Mouse (Mus musculus): ENCODE measurements around the gene Masp2. TPM values are rescaled to one million over a fixed set of nuclear protein-coding genes. Genes with fewer than 3 reads are reported as not detected.

The Masp2 gene
- polyA plus RNA-seq, 1 experiment from 2014 or later: 112 TPM

- Histone ChIP-seq H3K9me3 (ENCODE audit: low read length) (no peaks in the 10 kb centered on the region), H3K27ac (ENCODE audit: low read depth) (no peak overlapping the region), H3K4me1 (ENCODE audit: insufficient read depth) (no peaks in the 10 kb centered on the region; the same call in 1 of the 2 replicates), H3K27me3 (ENCODE audit: insufficient read depth, low read length) (no peaks in the 10 kb centered on the region), H3K9ac (replicated peaks) (no peak overlapping the region), H3K36me3 (replicated peaks; ENCODE audit: insufficient read depth, low read length) (no peaks in the 10 kb centered on the region), H3K4me3 (ENCODE audit: low read depth, low read length) (no peak overlapping the region), H3K4me2 (ENCODE audit: low read depth, low read length) (no peak overlapping the region)
- no peak for ATAC-seq
- no peak for DNase-seq
- no peak for TF ChIP-seq EP300 (IDR thresholded peaks at IDR 0.05; ENCODE audit: low read depth)
- TF ChIP-seq CTCF (IDR thresholded peaks at IDR 0.05; ENCODE audit: low read depth): no peak
- WGBS (ENCODE audit: insufficient replicate concordance): 67% methylated on average over 2 of the region's 2 CpGs
Observed at GRCm38 (mm10) chr4:148635309-148635708, 33.0 kb downstream of the Masp2 start.

GRCm38 (mm10) chr4:148638302-148638701 lies 35.9 kb downstream of the Masp2 start:
- no peak overlapping the region for H3K9ac ChIP-seq (replicated peaks)
- no peaks in the 10 kb centered on the region for H3K36me3 ChIP-seq (replicated peaks; ENCODE audit: insufficient read depth, low read length)
- no peak overlapping the region for H3K4me2 ChIP-seq (ENCODE audit: low read depth, low read length)
- H3K27me3 ChIP-seq (ENCODE audit: insufficient read depth, low read length): no peaks in the 10 kb centered on the region
- no peak for DNase-seq
- H3K4me3 ChIP-seq (ENCODE audit: low read depth, low read length): no peak overlapping the region
- 38% methylated on average over 9 of the region's 9 CpGs for WGBS (ENCODE audit: insufficient replicate concordance)
- no peaks in the 10 kb centered on the region for H3K9me3 ChIP-seq (ENCODE audit: low read length)
- H3K4me1 ChIP-seq (ENCODE audit: insufficient read depth): no peaks in the 10 kb centered on the region; the same call in 1 of the 2 replicates
- TF ChIP-seq EP300 (IDR thresholded peaks at IDR 0.05; ENCODE audit: low read depth) (no peak), CTCF (IDR thresholded peaks at IDR 0.05; ENCODE audit: low read depth) (no peak)
- ATAC-seq: no peak
- no peak overlapping the region for H3K27ac ChIP-seq (ENCODE audit: low read depth)

DNA sequence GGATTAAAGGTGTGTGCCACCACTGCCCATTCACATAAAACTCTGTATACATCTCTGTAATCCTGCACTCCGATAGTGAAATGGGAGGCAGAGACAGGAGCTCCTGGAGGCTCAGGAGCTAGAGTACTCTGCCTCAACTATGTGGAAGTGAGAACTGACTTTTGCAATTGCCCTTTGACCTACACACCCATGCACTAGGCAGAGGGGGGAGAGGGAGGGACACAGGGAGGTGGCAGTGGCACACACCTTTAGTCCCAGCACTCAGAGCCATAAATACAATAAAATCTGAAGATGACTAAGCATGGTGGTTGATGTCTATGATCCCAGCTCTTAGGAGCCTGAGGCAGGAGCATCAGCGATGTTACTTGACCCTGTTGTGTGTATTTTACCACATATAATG lies 37.1 kb downstream of the Masp2 start:
- Histone ChIP-seq H3K27me3 (ENCODE audit: insufficient read depth, low read length) (no peaks in the 10 kb centered on the region), H3K27ac (ENCODE audit: low read depth) (no peak overlapping the region), H3K9me3 (ENCODE audit: low read length) (no peaks in the 10 kb centered on the region), H3K4me1 (ENCODE audit: insufficient read depth) (peaks cover 6% of the 10 kb centered on the region), H3K36me3 (replicated peaks; ENCODE audit: insufficient read depth, low read length) (no peaks in the 10 kb centered on the region), H3K4me2 (ENCODE audit: low read depth, low read length) (no peak overlapping the region), H3K9ac (replicated peaks) (no peak overlapping the region), H3K4me3 (ENCODE audit: low read depth, low read length) (no peak overlapping the region)
- peak; percentile 50; the same call in 1 of the 2 replicates for ATAC-seq
- no peak for DNase-seq
- TF ChIP-seq CTCF (IDR thresholded peaks at IDR 0.05; ENCODE audit: low read depth): no peak
- 50% methylated on average over 2 of the region's 2 CpGs for WGBS (ENCODE audit: insufficient replicate concordance)

GRCm38 (mm10) chr4:148641121-148641520 lies 38.8 kb downstream of the Masp2 start:
- Histone ChIP-seq H3K27me3 (ENCODE audit: insufficient read depth, low read length) (no peaks in the 10 kb centered on the region), H3K27ac (ENCODE audit: low read depth) (peak overlapping the region; percentile 63), H3K9ac (replicated peaks) (no peak overlapping the region), H3K4me1 (ENCODE audit: insufficient read depth) (peaks cover 6% of the 10 kb centered on the region), H3K36me3 (replicated peaks; ENCODE audit: insufficient read depth, low read length) (no peaks in the 10 kb centered on the region), H3K4me2 (ENCODE audit: low read depth, low read length) (no peak overlapping the region), H3K4me3 (ENCODE audit: low read depth, low read length) (no peak overlapping the region), H3K9me3 (ENCODE audit: low read length) (no peaks in the 10 kb centered on the region)
- 72% methylated on average over 5 of the region's 5 CpGs for WGBS (ENCODE audit: insufficient replicate concordance)
- TF ChIP-seq EP300 (IDR thresholded peaks at IDR 0.05; ENCODE audit: low read depth) (no peak), CTCF (IDR thresholded peaks at IDR 0.05; ENCODE audit: low read depth) (no peak)
- DNase-seq (no peak), ATAC-seq (peak; percentile 85)

DNA sequence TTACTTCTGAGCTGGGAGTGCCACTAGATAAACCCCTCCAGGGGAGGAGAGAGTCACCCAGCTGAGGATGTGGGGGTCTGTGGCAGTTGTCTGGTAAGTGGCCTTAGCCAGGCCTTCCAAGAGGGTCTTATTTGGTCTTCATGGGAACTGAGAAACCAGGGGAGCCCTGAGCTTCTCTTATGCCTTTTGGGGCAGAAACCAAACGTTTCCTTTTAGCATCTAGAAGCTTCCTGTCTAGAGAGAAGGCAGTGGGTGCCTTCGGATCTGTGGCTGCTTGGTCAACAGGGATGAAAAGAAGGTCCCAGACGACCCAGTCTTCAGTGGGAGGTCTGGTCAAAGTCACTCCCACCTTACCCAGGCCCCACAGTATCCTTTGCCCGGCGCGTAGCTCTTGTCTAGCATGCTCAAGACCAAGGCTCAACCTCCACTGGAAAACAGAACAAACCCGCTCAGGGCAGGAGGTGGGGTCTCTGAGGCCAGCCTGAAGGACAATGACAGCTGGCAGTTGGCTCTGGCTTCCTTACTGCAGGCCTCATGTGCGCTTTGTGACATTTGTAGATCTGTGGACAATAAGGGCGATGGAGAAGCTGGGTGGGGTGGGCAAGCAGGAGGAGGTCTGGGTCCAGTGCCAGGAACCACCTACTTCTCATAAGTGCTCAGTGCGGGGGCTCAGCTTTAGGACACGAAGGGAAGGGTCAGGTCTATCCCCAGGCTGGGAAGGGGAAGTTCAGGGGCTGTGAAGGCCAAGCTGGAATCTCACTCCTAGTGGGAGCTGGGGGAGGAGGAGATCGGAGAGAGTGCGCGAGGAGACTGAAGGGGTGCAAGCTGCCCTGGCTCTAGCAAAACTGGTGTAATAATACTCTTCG lies 41.2 kb downstream of the Masp2 start, which contains the start of gene Gm572:
Gene Gm572, plus strand, starts transcription at position 27 of the 866 bp plus-strand sequence.
- no peak within 1 kb of the TSS for H3K9ac ChIP-seq (replicated peaks)
- no peaks in the 10 kb centered on the region for H3K9me3 ChIP-seq (ENCODE audit: low read length)
- no peak within 1 kb of the TSS for H3K27ac ChIP-seq (ENCODE audit: low read depth)
- H3K4me3 ChIP-seq (ENCODE audit: low read depth, low read length): no peak within 1 kb of the TSS
- H3K27me3 ChIP-seq (ENCODE audit: insufficient read depth, low read length): no peaks in the 10 kb centered on the region
- no peaks in the 10 kb centered on the region for H3K36me3 ChIP-seq (replicated peaks; ENCODE audit: insufficient read depth, low read length)
- peaks cover 6% of the 10 kb centered on the region for H3K4me1 ChIP-seq (ENCODE audit: insufficient read depth)
- DNase-seq (no peak), ATAC-seq (no peak)
- H3K4me2 ChIP-seq (ENCODE audit: low read depth, low read length): peak within 1 kb of the TSS; percentile 59
- 46% methylated on average over 15 of the region's 15 CpGs for WGBS (ENCODE audit: insufficient replicate concordance)
- TF ChIP-seq CTCF (IDR thresholded peaks at IDR 0.05; ENCODE audit: low read depth): no peak

- H3K4me2 ChIP-seq (ENCODE audit: low read depth, low read length): peak overlapping the region; percentile 59
- TF ChIP-seq CTCF (IDR thresholded peaks at IDR 0.05; ENCODE audit: low read depth) (peak; percentile 88), EP300 (IDR thresholded peaks at IDR 0.05; ENCODE audit: low read depth) (no peak)
- H3K27me3 ChIP-seq (ENCODE audit: insufficient read depth, low read length): no peaks in the 10 kb centered on the region
- peaks cover 6% of the 10 kb centered on the region for H3K4me1 ChIP-seq (ENCODE audit: insufficient read depth)
- no peaks in the 10 kb centered on the region for H3K9me3 ChIP-seq (ENCODE audit: low read length)
- no peak overlapping the region for H3K27ac ChIP-seq (ENCODE audit: low read depth)
- 2% methylated on average over 9 of the region's 9 CpGs for WGBS (ENCODE audit: insufficient replicate concordance)
- peak; percentile 56 for ATAC-seq
- no peaks in the 10 kb centered on the region for H3K36me3 ChIP-seq (replicated peaks; ENCODE audit: insufficient read depth, low read length)
- peak; percentile 82 for DNase-seq
- no peak overlapping the region for H3K4me3 ChIP-seq (ENCODE audit: low read depth, low read length)
- no peak overlapping the region for H3K9ac ChIP-seq (replicated peaks)
Observed at GRCm38 (mm10) chr4:148644157-148644511, 41.8 kb downstream of the Masp2 start.
